Mouse (Mus musculus) hindbrain, embryonic 14.5 days (tissue): ENCODE measurements at regions not wholly inside any gene's neighbourhood (a gene's known extent, or its start where the extent isn't known, plus 50 kb on each side); places are given as distances from the start of the nearest gene placed in this dataset.

Experiments used
- ATAC-seq: fragments of 200-750 bp; cut with Nextera tagmentation; 2 replicates; pipeline ENCODE4 v1.8.0; 2017; ENCODE audit warnings: moderate number of reproducible peaks, mild to moderate bottlenecking, moderate TSS enrichment, moderate library complexity; ENCODE audit not compliant: low FRiP score
- DNase-seq: peaks from one replicate; pipeline ENCODE4 v3.0.0-alpha.2; 2015; ENCODE audit warnings: low spot score
- H3K27ac ChIP-seq: fragments of 300-500 bp; sonication (generic); 2 replicates; pipeline ENCODE4 v1.5.1; 2014; ENCODE audit warnings: mild to moderate bottlenecking, moderate library complexity
- H3K27me3 ChIP-seq: fragments of 300-500 bp; sonication (generic); 2 replicates; pipeline ENCODE4 v1.6.1; 2014; ENCODE audit warnings: mild to moderate bottlenecking, low read length, mixed read lengths; ENCODE audit not compliant: control insufficient read depth, insufficient read depth
- H3K36me3 ChIP-seq: fragments of 300-500 bp; sonication (generic); replicated peaks from 2 replicates; pipeline ENCODE4 v1.6.1; 2014; ENCODE audit not compliant: control insufficient read depth, insufficient read depth
- H3K4me1 ChIP-seq: fragments of 300-500 bp; sonication (generic); replicated peaks from 2 replicates; pipeline ENCODE4 v1.6.1; 2014; ENCODE audit warnings: antibody characterized with exemption, low read length, mixed read lengths; ENCODE audit not compliant: control insufficient read depth, insufficient read depth
- H3K4me2 ChIP-seq: fragments of 300-500 bp; sonication (generic); replicated peaks from 2 replicates; pipeline ENCODE4 v1.6.1; 2014; ENCODE audit warnings: mild to moderate bottlenecking, moderate library complexity
- H3K4me3 ChIP-seq: fragments of 300-500 bp; sonication (generic); replicated peaks from 2 replicates; pipeline ENCODE4 v1.5.1; 2014; ENCODE audit warnings: mild to moderate bottlenecking, low read length
- H3K9ac ChIP-seq: fragments of 300-500 bp; sonication (generic); 2 replicates; pipeline ENCODE4 v1.6.1; 2014
- H3K9me3 ChIP-seq: fragments of 300-500 bp; sonication (generic); 2 replicates; pipeline ENCODE4 v1.6.1; 2016; ENCODE audit warnings: low read length; ENCODE audit not compliant: control insufficient read depth
- WGBS: fragments of 180-500 bp; shearing (Covaris S2); extraction: QIAGEN DNeasy Blood & Tissue Kit; methylation state at CpG from one replicate; pipeline ENCODE4 v1.1.7; 2014; 5-methylcytosine and 5-hydroxymethylcytosine counted together

GRCm38 (mm10) chr8:49461724-49462473 is 618.1 kb upstream of the Tenm3 start:
- H3K9ac ChIP-seq, result peak overlapping the region; percentile 24; the same call in 1 of the 2 replicates
- WGBS, result 15% methylated on average over 16 of the region's 16 CpGs
- H3K36me3 ChIP-seq, result no peaks in the 10 kb centered on the region

GRCm38 (mm10) chr8:49445444-49445843 is 601.7 kb upstream of the Tenm3 start:
- H3K4me1 ChIP-seq, result 0 out of 2 replicates have a peak, but pooled peaks cover 3% of the 10 kb centered on the region
- DNase-seq, result no peak
- 61% methylated on average over 5 of the region's 5 CpGs for WGBS
- no peak overlapping the region for H3K27ac ChIP-seq
- no peaks in the 10 kb centered on the region for H3K27me3 ChIP-seq
- no peak overlapping the region for H3K9ac ChIP-seq
- ATAC-seq, result no peak
- H3K4me2 ChIP-seq, result no peak overlapping the region
- H3K9me3 ChIP-seq, result no peaks in the 10 kb centered on the region
- H3K4me3 ChIP-seq, result no peak overlapping the region
- no peaks in the 10 kb centered on the region for H3K36me3 ChIP-seq

More at GRCm38 (mm10) chr8:49461724-49462473, 618.1 kb upstream of the Tenm3 start:
- Histone ChIP-seq H3K9me3 (no peaks in the 10 kb centered on the region), H3K4me1 (peaks cover 11% of the 10 kb centered on the region), H3K27ac (peak overlapping the region; percentile 63), H3K27me3 (no peaks in the 10 kb centered on the region), H3K4me3 (no peak overlapping the region), H3K4me2 (peak overlapping the region; percentile 35)
- peak; percentile 68 for ATAC-seq
- DNase-seq, result peak; percentile 56

- Histone ChIP-seq H3K9me3 (no peaks in the 10 kb centered on the region), H3K36me3 (no peaks in the 10 kb centered on the region), H3K4me3 (no peak overlapping the region), H3K4me2 (no peak overlapping the region), H3K27me3 (no peaks in the 10 kb centered on the region), H3K27ac (no peak overlapping the region), H3K4me1 (0 out of 2 replicates have a peak, but pooled peaks cover 3% of the 10 kb centered on the region), H3K9ac (no peak overlapping the region)
- ATAC-seq (no peak), DNase-seq (no peak)
Observed at GRCm38 (mm10) chr8:49441270-49441669, 597.5 kb upstream of the Tenm3 start.

- Histone ChIP-seq H3K9ac (no peak overlapping the region), H3K27me3 (no peaks in the 10 kb centered on the region), H3K9me3 (no peaks in the 10 kb centered on the region), H3K27ac (no peak overlapping the region), H3K4me2 (no peak overlapping the region), H3K4me3 (no peak overlapping the region), H3K4me1 (no peaks in the 10 kb centered on the region), H3K36me3 (no peaks in the 10 kb centered on the region)
- DNase-seq, result no peak
- ATAC-seq, result no peak
- 88% methylated on average over 4 of the region's 4 CpGs for WGBS
Observed at GRCm38 (mm10) chr8:49396519-49396918, 552.8 kb upstream of the Tenm3 start.

- H3K9ac ChIP-seq, result no peak overlapping the region
- H3K4me1 ChIP-seq, result no peaks in the 10 kb centered on the region
- no peak overlapping the region for H3K4me2 ChIP-seq
- WGBS, result 25% methylated on average over 1 of the region's 1 CpGs
- no peak overlapping the region for H3K4me3 ChIP-seq
- ATAC-seq, result no peak
- H3K27ac ChIP-seq, result no peak overlapping the region
- H3K36me3 ChIP-seq, result no peaks in the 10 kb centered on the region
- H3K27me3 ChIP-seq, result no peaks in the 10 kb centered on the region
- DNase-seq, result peak; percentile 36
- H3K9me3 ChIP-seq, result no peaks in the 10 kb centered on the region
Observed at GRCm38 (mm10) chr8:49395029-49395428, 551.3 kb upstream of the Tenm3 start.

GRCm38 (mm10) chr8:49389525-49389924 is 545.8 kb upstream of the Tenm3 start:
- Histone ChIP-seq H3K4me1 (no peaks in the 10 kb centered on the region), H3K27ac (no peak overlapping the region), H3K9me3 (no peaks in the 10 kb centered on the region), H3K9ac (no peak overlapping the region), H3K4me3 (no peak overlapping the region), H3K4me2 (no peak overlapping the region), H3K27me3 (no peaks in the 10 kb centered on the region), H3K36me3 (no peaks in the 10 kb centered on the region)
- WGBS, result 59% methylated on average over 3 of the region's 3 CpGs
- DNase-seq, result no peak
- ATAC-seq, result no peak

- DNase-seq (no peak), ATAC-seq (no peak)
- no peak overlapping the region for H3K4me2 ChIP-seq
- no peak overlapping the region for H3K27ac ChIP-seq
- H3K9ac ChIP-seq, result no peak overlapping the region
- 65% methylated on average over 2 of the region's 2 CpGs for WGBS
- no peaks in the 10 kb centered on the region for H3K4me1 ChIP-seq
- H3K36me3 ChIP-seq, result no peaks in the 10 kb centered on the region
- H3K27me3 ChIP-seq, result no peaks in the 10 kb centered on the region
- no peak overlapping the region for H3K4me3 ChIP-seq
- H3K9me3 ChIP-seq, result no peaks in the 10 kb centered on the region
Observed at GRCm38 (mm10) chr8:49387587-49387986, 543.8 kb upstream of the Tenm3 start.

- H3K4me1 ChIP-seq, result no peaks in the 10 kb centered on the region
- no peak overlapping the region for H3K27ac ChIP-seq
- no peak overlapping the region for H3K9ac ChIP-seq
- 73% methylated on average over 9 of the region's 9 CpGs for WGBS
- ATAC-seq (no peak), DNase-seq (no peak)
- no peak overlapping the region for H3K4me3 ChIP-seq
- H3K4me2 ChIP-seq, result no peak overlapping the region
- no peaks in the 10 kb centered on the region for H3K9me3 ChIP-seq
- H3K36me3 ChIP-seq, result no peaks in the 10 kb centered on the region
- H3K27me3 ChIP-seq, result no peaks in the 10 kb centered on the region
Observed at GRCm38 (mm10) chr8:49372686-49373085, 528.9 kb upstream of the Tenm3 start.

GRCm38 (mm10) chr8:49362682-49363081 is 518.9 kb upstream of the Tenm3 start:
- H3K4me2 ChIP-seq, result no peak overlapping the region
- H3K27ac ChIP-seq, result no peak overlapping the region
- H3K9me3 ChIP-seq, result no peaks in the 10 kb centered on the region
- H3K27me3 ChIP-seq, result no peaks in the 10 kb centered on the region
- 0 out of 2 replicates have a peak, but pooled peaks cover 7% of the 10 kb centered on the region for H3K4me1 ChIP-seq
- H3K4me3 ChIP-seq, result no peak overlapping the region
- DNase-seq (no peak), ATAC-seq (no peak)
- no peak overlapping the region for H3K9ac ChIP-seq
- WGBS, result 60% methylated on average over 2 of the region's 2 CpGs
- H3K36me3 ChIP-seq, result no peaks in the 10 kb centered on the region
